Mouse (Mus musculus) lung, adult 2 months (tissue): Measurements from ENCODE around the gene Arid5a.

Experiments used
- CTCF ChIP-seq: fragments of 200-500 bp; IDR thresholded peaks from 2 replicates; pipeline ENCODE4 v1.5.1; 2011; ENCODE audit warnings: mild to moderate bottlenecking, low read length, control low read depth; ENCODE audit not compliant: insufficient read depth
- POLR2A ChIP-seq: fragments of 200-500 bp; IDR thresholded peaks from 2 replicates; pipeline ENCODE4 v1.6.1; 2011; ENCODE audit warnings: low read depth, mild to moderate bottlenecking, control low read depth, low read length, borderline replicate concordance; ENCODE audit errors: extremely low read depth

DNA sequence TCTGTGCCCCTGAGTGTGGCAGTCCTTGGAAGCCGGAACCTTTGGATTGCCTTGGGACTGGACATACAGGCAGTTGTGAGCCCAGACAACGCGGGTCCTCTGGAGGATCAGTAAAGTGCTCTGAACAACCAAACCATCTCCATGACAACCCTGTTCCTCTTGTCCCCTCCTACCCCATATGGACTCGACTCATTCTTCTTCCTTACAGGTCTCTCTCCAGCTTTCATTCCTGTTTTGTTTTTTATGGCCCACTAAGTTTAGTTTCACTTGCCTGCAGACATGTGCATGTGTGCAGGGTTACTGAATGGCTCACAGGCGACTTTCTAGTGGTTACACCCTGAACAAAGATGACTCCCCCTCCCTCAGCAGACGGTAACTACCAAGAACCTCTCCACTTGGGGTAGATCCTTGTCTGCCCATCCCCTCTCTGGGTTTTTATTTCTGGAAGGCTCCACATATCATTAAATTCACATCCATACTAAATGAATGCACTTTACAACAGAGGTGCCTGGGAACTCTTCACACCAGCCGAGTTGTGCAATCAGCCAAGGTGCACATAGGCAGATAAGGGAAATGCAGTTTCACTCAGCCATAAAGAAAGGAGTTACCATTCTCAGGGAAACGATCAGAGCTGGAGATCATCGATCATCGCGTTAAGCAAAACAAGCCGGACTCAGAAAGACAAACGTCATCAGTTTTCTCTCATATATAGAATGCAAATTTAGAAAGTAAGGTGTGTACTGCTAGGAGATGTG, 31.7 kb upstream of the Arid5a start:
- TF ChIP-seq CTCF (no peak), POLR2A (no peak)
